Mouse (Mus musculus): ENCODE data around the gene Ldhc. TPM values are rescaled to one million over a fixed set of nuclear protein-coding genes. Genes with fewer than 3 reads are reported as not detected.

The Ldhc gene
- polyA plus RNA-seq, 1 experiment from 2014 or later: 0.17 TPM

GRCm38 (mm10) chr7:46846486-46847244, 14.3 kb upstream of the Ldhc start:
- under 1% methylated on average over 28 of the region's 28 CpGs for WGBS (ENCODE audit: insufficient replicate concordance)
- peak; percentile 24 for ATAC-seq (ENCODE audit: low read depth)
- Histone ChIP-seq H3K27me3 (ENCODE audit: control insufficient read depth, insufficient read depth, low read depth, low read length) (no peaks in the 10 kb centered on the region), H3K27ac (ENCODE audit: low read length) (peak overlapping the region; percentile 92), H3K4me1 (ENCODE audit: control insufficient read depth, low read depth, low read length) (peaks cover 16% of the 10 kb centered on the region), H3K4me2 (ENCODE audit: low read depth, low read length) (peak overlapping the region; percentile 92), H3K9me3 (replicated peaks; ENCODE audit: control insufficient read depth, low read length) (no peaks in the 10 kb centered on the region), H3K36me3 (ENCODE audit: control insufficient read depth, insufficient read depth) (peaks cover 24% of the 10 kb centered on the region), H3K4me3 (ENCODE audit: low read depth, low read length) (peak overlapping the region; percentile 79), H3K9ac (ENCODE audit: low read depth, low read length) (peak overlapping the region; percentile 80)

- H3K9me3 ChIP-seq (replicated peaks; ENCODE audit: control insufficient read depth, low read length): no peaks in the 10 kb centered on the region
- H3K4me1 ChIP-seq (ENCODE audit: control insufficient read depth, low read depth, low read length): peaks cover 12% of the 10 kb centered on the region
- no peak overlapping the region for H3K9ac ChIP-seq (ENCODE audit: low read depth, low read length)
- no peak overlapping the region for H3K27ac ChIP-seq (ENCODE audit: low read length)
- no peak overlapping the region for H3K4me3 ChIP-seq (ENCODE audit: low read depth, low read length)
- WGBS (ENCODE audit: insufficient replicate concordance): 71% methylated on average over 5 of the region's 5 CpGs
- no peaks in the 10 kb centered on the region for H3K27me3 ChIP-seq (ENCODE audit: control insufficient read depth, insufficient read depth, low read depth, low read length)
- H3K4me2 ChIP-seq (ENCODE audit: low read depth, low read length): no peak overlapping the region
- ATAC-seq (ENCODE audit: low read depth): no peak
- H3K36me3 ChIP-seq (ENCODE audit: control insufficient read depth, insufficient read depth): peaks cover 44% of the 10 kb centered on the region
These were observed 11.7 kb upstream of the Ldhc start for GRCm38 (mm10) chr7:46849287-46849686.

GRCm38 (mm10) chr7:46851026-46851425, 10.0 kb upstream of the Ldhc start:
- Histone ChIP-seq H3K4me3 (ENCODE audit: low read depth, low read length) (no peak overlapping the region), H3K27ac (ENCODE audit: low read length) (no peak overlapping the region), H3K4me1 (ENCODE audit: control insufficient read depth, low read depth, low read length) (peaks cover 3% of the 10 kb centered on the region), H3K27me3 (ENCODE audit: control insufficient read depth, insufficient read depth, low read depth, low read length) (no peaks in the 10 kb centered on the region), H3K36me3 (ENCODE audit: control insufficient read depth, insufficient read depth) (peaks cover 48% of the 10 kb centered on the region), H3K9me3 (replicated peaks; ENCODE audit: control insufficient read depth, low read length) (no peaks in the 10 kb centered on the region), H3K4me2 (ENCODE audit: low read depth, low read length) (no peak overlapping the region), H3K9ac (ENCODE audit: low read depth, low read length) (no peak overlapping the region)
- whole genome bisulfite sequencing (ENCODE audit: insufficient replicate concordance): 75% methylated on average over 7 of the region's 7 CpGs
- ATAC-seq (ENCODE audit: low read depth): no peak

DNA sequence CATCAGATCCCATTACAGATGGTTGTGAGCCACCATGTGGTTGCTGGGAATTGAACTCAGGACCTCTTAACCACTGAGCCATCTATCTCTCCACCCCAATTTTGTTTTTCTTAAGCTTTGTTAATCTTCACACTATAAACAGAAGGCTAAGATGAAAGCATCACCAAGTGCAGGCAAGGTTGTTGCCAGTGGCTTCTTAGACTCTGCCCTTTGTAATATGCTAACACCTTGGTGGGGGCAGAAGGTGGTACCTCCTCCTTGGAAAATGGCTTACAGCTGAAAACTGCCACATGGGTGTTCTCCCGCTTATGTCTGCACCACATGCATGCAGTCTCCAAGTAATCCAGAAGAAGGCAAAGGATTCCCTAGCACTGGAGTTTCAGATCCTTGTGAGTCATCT, 8.3 kb upstream of the Ldhc start:
- Histone ChIP-seq H3K27me3 (ENCODE audit: control insufficient read depth, insufficient read depth, low read depth, low read length) (no peaks in the 10 kb centered on the region), H3K4me3 (ENCODE audit: low read depth, low read length) (no peak overlapping the region), H3K9me3 (replicated peaks; ENCODE audit: control insufficient read depth, low read length) (no peaks in the 10 kb centered on the region), H3K27ac (ENCODE audit: low read length) (no peak overlapping the region), H3K9ac (ENCODE audit: low read depth, low read length) (no peak overlapping the region), H3K36me3 (ENCODE audit: control insufficient read depth, insufficient read depth) (peaks cover 48% of the 10 kb centered on the region), H3K4me1 (ENCODE audit: control insufficient read depth, low read depth, low read length) (no peaks in the 10 kb centered on the region), H3K4me2 (ENCODE audit: low read depth, low read length) (no peak overlapping the region)
- no peak for ATAC-seq (ENCODE audit: low read depth)
- 82% methylated on average over 1 of the region's 1 CpGs for WGBS (ENCODE audit: insufficient replicate concordance)

DNA sequence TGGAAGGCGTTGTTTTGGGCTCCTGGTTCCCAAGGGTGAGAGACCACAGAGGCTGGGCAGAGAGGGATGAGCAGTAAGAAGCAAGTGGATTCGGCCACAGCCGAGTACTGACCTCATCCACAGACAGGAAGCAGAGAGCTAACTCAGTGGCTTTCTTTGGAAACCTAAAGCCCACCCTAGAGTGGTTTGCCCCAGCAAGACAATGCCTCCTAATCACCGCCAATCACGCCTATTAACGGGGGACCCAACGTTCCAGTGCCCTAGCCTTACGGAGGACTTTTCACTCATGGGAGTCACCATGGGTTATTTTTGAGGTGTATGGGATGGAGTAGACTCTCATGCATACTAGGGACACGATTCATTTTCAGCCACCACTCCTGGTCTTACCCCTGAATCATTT, 7.6 kb upstream of the Ldhc start:
- Histone ChIP-seq H3K9ac (ENCODE audit: low read depth, low read length) (no peak overlapping the region), H3K4me2 (ENCODE audit: low read depth, low read length) (no peak overlapping the region), H3K4me3 (ENCODE audit: low read depth, low read length) (no peak overlapping the region), H3K27ac (ENCODE audit: low read length) (no peak overlapping the region), H3K9me3 (replicated peaks; ENCODE audit: control insufficient read depth, low read length) (no peaks in the 10 kb centered on the region), H3K27me3 (ENCODE audit: control insufficient read depth, insufficient read depth, low read depth, low read length) (no peaks in the 10 kb centered on the region), H3K4me1 (ENCODE audit: control insufficient read depth, low read depth, low read length) (no peaks in the 10 kb centered on the region), H3K36me3 (ENCODE audit: control insufficient read depth, insufficient read depth) (peaks cover 48% of the 10 kb centered on the region)
- 79% methylated on average over 9 of the region's 9 CpGs for WGBS (ENCODE audit: insufficient replicate concordance)
- no peak for ATAC-seq (ENCODE audit: low read depth)

DNA sequence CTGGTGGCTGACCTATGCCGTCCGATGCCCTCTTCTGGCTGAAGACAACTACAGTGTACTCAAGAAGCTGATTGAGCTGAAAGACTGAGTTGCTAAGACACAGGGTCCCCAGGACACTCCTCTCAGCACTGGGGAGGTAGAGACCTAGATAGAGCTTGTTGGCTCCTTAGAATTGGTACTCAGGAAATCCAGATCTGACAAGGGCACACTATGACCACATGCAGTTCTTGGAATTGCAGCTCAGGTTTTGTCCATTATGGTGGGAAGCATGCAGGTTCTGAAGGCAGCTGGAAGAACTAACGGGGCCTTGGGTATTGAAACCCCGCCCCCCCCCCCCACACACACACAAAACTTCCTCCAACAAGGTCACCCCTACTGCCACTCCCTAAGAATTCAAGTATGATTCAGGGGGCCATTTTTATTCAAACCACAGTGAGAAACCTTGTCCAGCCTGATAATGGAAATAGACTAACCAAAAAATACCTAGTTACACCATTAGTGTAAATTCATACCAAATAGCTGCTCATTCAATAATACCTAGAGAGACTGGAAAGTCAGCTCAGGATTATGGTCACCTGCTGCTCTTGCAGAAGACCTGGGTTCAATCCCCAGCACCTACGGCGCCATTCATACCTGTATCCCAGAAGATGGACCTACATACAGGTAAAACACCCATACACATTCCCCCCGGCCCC, 5.0 kb upstream of the Ldhc start:
- Histone ChIP-seq H3K9ac (ENCODE audit: low read depth, low read length) (no peak overlapping the region), H3K4me3 (ENCODE audit: low read depth, low read length) (no peak overlapping the region), H3K9me3 (replicated peaks; ENCODE audit: control insufficient read depth, low read length) (no peaks in the 10 kb centered on the region), H3K36me3 (ENCODE audit: control insufficient read depth, insufficient read depth) (peaks cover 31% of the 10 kb centered on the region), H3K4me2 (ENCODE audit: low read depth, low read length) (no peak overlapping the region), H3K27me3 (ENCODE audit: control insufficient read depth, insufficient read depth, low read depth, low read length) (no peaks in the 10 kb centered on the region), H3K27ac (ENCODE audit: low read length) (no peak overlapping the region), H3K4me1 (ENCODE audit: control insufficient read depth, low read depth, low read length) (no peaks in the 10 kb centered on the region)
- WGBS (ENCODE audit: insufficient replicate concordance): 54% methylated on average over 7 of the region's 7 CpGs
- no peak for ATAC-seq (ENCODE audit: low read depth)

- Histone ChIP-seq H3K4me3 (ENCODE audit: low read depth, low read length) (no peak overlapping the region), H3K9me3 (replicated peaks; ENCODE audit: control insufficient read depth, low read length) (no peaks in the 10 kb centered on the region), H3K9ac (ENCODE audit: low read depth, low read length) (no peak overlapping the region), H3K4me2 (ENCODE audit: low read depth, low read length) (no peak overlapping the region), H3K27me3 (ENCODE audit: control insufficient read depth, insufficient read depth, low read depth, low read length) (no peaks in the 10 kb centered on the region), H3K4me1 (ENCODE audit: control insufficient read depth, low read depth, low read length) (no peaks in the 10 kb centered on the region), H3K27ac (ENCODE audit: low read length) (no peak overlapping the region), H3K36me3 (ENCODE audit: control insufficient read depth, insufficient read depth) (peaks cover 18% of the 10 kb centered on the region)
- ATAC-seq (ENCODE audit: low read depth): no peak
- WGBS (ENCODE audit: insufficient replicate concordance): 62% methylated on average over 9 of the region's 9 CpGs
These were observed 3.6 kb upstream of the Ldhc start for GRCm38 (mm10) chr7:46857436-46857835.

DNA sequence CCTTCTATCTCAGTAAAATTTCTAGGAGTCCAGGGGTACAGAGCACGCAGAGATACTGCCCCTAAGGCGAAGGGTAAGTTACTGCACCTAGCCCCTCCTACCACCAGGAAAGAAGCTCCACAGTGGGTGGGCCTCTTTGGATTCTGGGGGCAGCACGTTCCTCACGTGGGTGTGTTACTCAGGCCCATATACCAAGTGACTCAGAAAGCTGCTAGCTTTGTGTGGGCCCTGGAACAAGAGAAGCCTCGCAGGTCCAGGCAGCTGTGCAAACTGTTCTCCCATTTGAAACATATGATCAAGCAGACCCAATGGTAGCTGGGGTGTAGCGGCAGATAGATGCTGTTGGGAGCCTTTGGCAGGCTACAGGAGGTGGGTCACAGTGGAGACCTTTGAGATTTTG, 2.0 kb upstream of the Ldhc start:
- Histone ChIP-seq H3K36me3 (ENCODE audit: control insufficient read depth, insufficient read depth) (peaks cover 7% of the 10 kb centered on the region), H3K9me3 (replicated peaks; ENCODE audit: control insufficient read depth, low read length) (no peaks in the 10 kb centered on the region), H3K4me3 (ENCODE audit: low read depth, low read length) (no peak overlapping the region), H3K4me1 (ENCODE audit: control insufficient read depth, low read depth, low read length) (no peaks in the 10 kb centered on the region), H3K9ac (ENCODE audit: low read depth, low read length) (no peak overlapping the region), H3K27me3 (ENCODE audit: control insufficient read depth, insufficient read depth, low read depth, low read length) (no peaks in the 10 kb centered on the region), H3K4me2 (ENCODE audit: low read depth, low read length) (no peak overlapping the region), H3K27ac (ENCODE audit: low read length) (no peak overlapping the region)
- no peak for ATAC-seq (ENCODE audit: low read depth)
- WGBS (ENCODE audit: insufficient replicate concordance): 51% methylated on average over 6 of the region's 6 CpGs

GRCm38 (mm10) chr7:46871988-46872387, 11.0 kb downstream of the Ldhc start:
- H3K27me3 ChIP-seq (ENCODE audit: control insufficient read depth, insufficient read depth, low read depth, low read length): no peaks in the 10 kb centered on the region
- no peak overlapping the region for H3K4me2 ChIP-seq (ENCODE audit: low read depth, low read length)
- H3K9me3 ChIP-seq (replicated peaks; ENCODE audit: control insufficient read depth, low read length): no peaks in the 10 kb centered on the region
- no peak overlapping the region for H3K9ac ChIP-seq (ENCODE audit: low read depth, low read length)
- H3K27ac ChIP-seq (ENCODE audit: low read length): no peak overlapping the region
- WGBS (ENCODE audit: insufficient replicate concordance): 23% methylated on average over 4 of the region's 4 CpGs
- H3K36me3 ChIP-seq (ENCODE audit: control insufficient read depth, insufficient read depth): no peaks in the 10 kb centered on the region
- ATAC-seq (ENCODE audit: low read depth): no peak
- no peaks in the 10 kb centered on the region for H3K4me1 ChIP-seq (ENCODE audit: control insufficient read depth, low read depth, low read length)
- H3K4me3 ChIP-seq (ENCODE audit: low read depth, low read length): no peak overlapping the region
